Mouse (Mus musculus) ES-Bruce4 (cell line): ENCODE results near the gene Sbk2. TPM values are rescaled to one million over a fixed set of nuclear protein-coding genes. Genes with fewer than 3 reads are reported as not detected.

Experiments
- H3K27ac ChIP-seq: 2 replicates; pipeline ENCODE4 v1.5.1; 2012; ENCODE audit warnings: low read length, inconsistent platforms; ENCODE audit not compliant: insufficient read depth
- H3K27me3 ChIP-seq: 2 replicates; pipeline ENCODE4 v1.6.1; 2012; ENCODE audit warnings: mild to moderate bottlenecking, low read length, inconsistent platforms; ENCODE audit not compliant: control insufficient read depth, poor library complexity, insufficient read depth, severe bottlenecking
- H3K36me3 ChIP-seq: 2 replicates; pipeline ENCODE4 v1.6.1; 2012; ENCODE audit warnings: inconsistent platforms, mild to moderate bottlenecking, low read length, moderate library complexity; ENCODE audit not compliant: control insufficient read depth, poor library complexity, insufficient read depth, severe bottlenecking
- H3K4me1 ChIP-seq: one replicate; pipeline ENCODE4 v1.8.1; 2011; ENCODE audit warnings: low read length; ENCODE audit not compliant: control insufficient read depth, insufficient read depth
- H3K4me3 ChIP-seq: 2 replicates; pipeline ENCODE4 v1.5.1; 2011; ENCODE audit warnings: low read depth, mild to moderate bottlenecking, low read length
- H3K9ac ChIP-seq: 2 replicates; pipeline ENCODE4 v1.6.1; 2012; ENCODE audit warnings: low read depth, mild to moderate bottlenecking, inconsistent platforms; ENCODE audit not compliant: poor library complexity, severe bottlenecking
- H3K9me3 ChIP-seq: replicated peaks from 2 replicates; pipeline ENCODE4 v1.6.1; 2012; ENCODE audit warnings: mild to moderate bottlenecking, low read length, inconsistent platforms; ENCODE audit not compliant: control insufficient read depth, poor library complexity, insufficient read depth, severe bottlenecking
- CTCF ChIP-seq: IDR thresholded peaks from one replicate; pipeline ENCODE4 v1.8.1; 2011; ENCODE audit warnings: low read depth, low read length
- EP300 ChIP-seq: IDR thresholded peaks from 2 replicates; pipeline ENCODE4 v1.6.1; 2011; ENCODE audit warnings: low read depth, low read length; ENCODE audit not compliant: insufficient read depth
- POLR2A ChIP-seq: IDR thresholded peaks from one replicate; pipeline ENCODE4 v1.8.1; 2011; ENCODE audit warnings: low read length; ENCODE audit not compliant: insufficient read depth
- polyA plus RNA-seq: library from polyadenylated mRNA; stranded (reverse); fragments of >200 nt; gene quantifications from 2 replicates; pipeline ENCODE4 v1.2.4, GENCODE M21; 2011; ENCODE audit warnings: low read depth; ENCODE audit not compliant: missing spikeins, insufficient read depth, insufficient read length

Gene Sbk2
- polyA plus RNA-seq, 1 experiment = 0.48 TPM

GRCm38 (mm10) chr7:4976832-4977231, 12.6 kb upstream of the Sbk2 start:
- Histone ChIP-seq H3K27ac (no peak overlapping the region), H3K9me3 (no peaks in the 10 kb centered on the region), H3K9ac (no peak overlapping the region), H3K27me3 (no peaks in the 10 kb centered on the region), H3K4me1 (no peaks in the 10 kb centered on the region), H3K4me3 (no peak overlapping the region), H3K36me3 (no peaks in the 10 kb centered on the region)
- peak; percentile 50 for TF ChIP-seq CTCF
- TF ChIP-seq POLR2A = no peak

- Histone ChIP-seq H3K27me3 (no peaks in the 10 kb centered on the region), H3K4me1 (no peaks in the 10 kb centered on the region), H3K9me3 (no peaks in the 10 kb centered on the region), H3K27ac (no peak overlapping the region), H3K36me3 (no peaks in the 10 kb centered on the region), H3K9ac (no peak overlapping the region), H3K4me3 (no peak overlapping the region)
- TF ChIP-seq POLR2A (no peak), CTCF (no peak), EP300 (no peak)
Measured at GRCm38 (mm10) chr7:4975455-4975854, 11.2 kb upstream of the Sbk2 start.

- no peak overlapping the region for H3K9ac ChIP-seq
- H3K27me3 ChIP-seq = no peaks in the 10 kb centered on the region
- H3K4me1 ChIP-seq = no peaks in the 10 kb centered on the region
- H3K4me3 ChIP-seq = no peak overlapping the region
- H3K36me3 ChIP-seq = no peaks in the 10 kb centered on the region
- TF ChIP-seq POLR2A (no peak), EP300 (no peak), CTCF (no peak)
- H3K9me3 ChIP-seq = no peaks in the 10 kb centered on the region
- no peak overlapping the region for H3K27ac ChIP-seq
Measured at GRCm38 (mm10) chr7:4972321-4973047, 8.3 kb upstream of the Sbk2 start.

- Histone ChIP-seq H3K9me3 (no peaks in the 10 kb centered on the region), H3K4me3 (no peak overlapping the region), H3K27me3 (no peaks in the 10 kb centered on the region), H3K27ac (no peak overlapping the region), H3K36me3 (no peaks in the 10 kb centered on the region), H3K9ac (no peak overlapping the region), H3K4me1 (no peaks in the 10 kb centered on the region)
- no peak for TF ChIP-seq POLR2A
- no peak for TF ChIP-seq EP300
- no peak for TF ChIP-seq CTCF
Measured at GRCm38 (mm10) chr7:4971710-4972109, 7.5 kb upstream of the Sbk2 start.

GRCm38 (mm10) chr7:4971068-4971467, 6.9 kb upstream of the Sbk2 start, which contains the start of gene Sbk3:
Gene Sbk3 (minus strand): TSS chr7:4971168.
- Histone ChIP-seq H3K36me3 (no peaks in the 10 kb centered on the region), H3K9ac (no peak within 1 kb of the TSS), H3K27ac (no peak within 1 kb of the TSS), H3K4me1 (no peaks in the 10 kb centered on the region), H3K9me3 (no peaks in the 10 kb centered on the region), H3K4me3 (no peak within 1 kb of the TSS), H3K27me3 (no peaks in the 10 kb centered on the region)
- TF ChIP-seq EP300 (no peak), POLR2A (no peak), CTCF (no peak)

GRCm38 (mm10) chr7:4964988-4965387, 782 bp upstream of the Sbk2 start:
- TF ChIP-seq CTCF (no peak), POLR2A (no peak), EP300 (no peak)
- Histone ChIP-seq H3K27me3 (no peaks in the 10 kb centered on the region), H3K4me1 (no peaks in the 10 kb centered on the region), H3K9me3 (no peaks in the 10 kb centered on the region), H3K36me3 (no peaks in the 10 kb centered on the region), H3K9ac (no peak overlapping the region), H3K27ac (no peak overlapping the region), H3K4me3 (no peak overlapping the region)
